Mouse (Mus musculus) cerebellum, adult 2 months (tissue): ENCODE measurements around the gene Nacc1. TPM values are rescaled to one million over a fixed set of nuclear protein-coding genes. Genes with fewer than 3 reads are reported as not detected.
"Not testable (repeated sequence)": the region's sequence is repeated elsewhere in the genome, so short reads cannot be mapped to it uniquely, and the experiment has no call there.

Experiments
- DNase-seq, 2 experiments: peaks; one replicate each; pipeline ENCODE4 v3.0.0; 2021
- H3K27ac ChIP-seq: fragments of 200-500 bp; 2 replicates; pipeline ENCODE4 v1.5.1; 2012; ENCODE audit warnings: low read length, control low read depth, inconsistent platforms; ENCODE audit not compliant: insufficient read depth
- H3K27me3 ChIP-seq: fragments of 200-500 bp; 2 replicates; pipeline ENCODE4 v1.6.1; 2012; ENCODE audit warnings: inconsistent platforms, mild to moderate bottlenecking, low read length, moderate library complexity; ENCODE audit not compliant: control insufficient read depth, insufficient read depth
- H3K4me1 ChIP-seq: fragments of 200-500 bp; 2 replicates; pipeline ENCODE4 v1.6.1; 2011; ENCODE audit warnings: low read length; ENCODE audit not compliant: control insufficient read depth, insufficient read depth
- H3K4me3 ChIP-seq: fragments of 200-500 bp; replicated peaks from 2 replicates; pipeline ENCODE3; 2011; ENCODE audit warnings: mild to moderate bottlenecking, low read depth, low read length, control low read depth; ENCODE audit not compliant: insufficient read depth
- CTCF ChIP-seq: fragments of 200-500 bp; IDR thresholded peaks from 2 replicates; pipeline ENCODE4 v1.5.1; 2011; ENCODE audit warnings: low read depth, mild to moderate bottlenecking, control low read depth, low read length, moderate library complexity, borderline replicate concordance; ENCODE audit not compliant: insufficient read depth
- POLR2A ChIP-seq: fragments of 200-500 bp; IDR thresholded peaks from 2 replicates; pipeline ENCODE4 v1.6.1; 2011; ENCODE audit warnings: low read length, control low read depth, borderline replicate concordance; ENCODE audit not compliant: insufficient read depth
- WGBS: fragments of 180-500 bp; shearing (Covaris S2); methylation state at CpG from one replicate; pipeline ENCODE4 v1.1.7; 2018; 5-methylcytosine and 5-hydroxymethylcytosine counted together
- polyA plus RNA-seq: library from polyadenylated mRNA; depleted of rRNA; stranded (reverse); fragments of >200 nt; gene quantifications from 2 replicates; pipeline ENCODE4 v1.2.3, GENCODE M21; 2012; rRNA removed

Gene Nacc1
- polyA plus RNA-seq, 1 experiment, result 91.0 TPM

DNA sequence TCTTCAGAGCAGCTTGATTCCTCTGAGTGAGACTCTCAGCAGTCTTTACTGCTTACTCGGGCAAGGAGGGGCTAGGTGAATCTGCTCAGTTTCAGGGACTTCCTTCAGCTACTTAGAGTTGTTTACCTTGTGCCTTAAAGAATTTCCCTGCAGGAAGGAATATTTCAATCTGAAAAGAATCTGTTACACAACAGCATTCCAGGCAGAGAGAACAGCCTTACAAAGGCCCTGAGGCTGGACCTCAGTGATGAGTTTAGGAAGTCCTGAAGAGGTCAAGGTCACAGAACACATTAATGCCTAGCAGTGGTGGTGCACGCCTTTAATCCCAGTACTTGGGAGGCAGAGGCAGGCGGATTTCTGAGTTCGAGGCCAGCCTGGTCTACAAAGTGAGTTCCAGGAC, 55.8 kb downstream of the Nacc1 start:
- TF ChIP-seq POLR2A (no peak), CTCF (no peak)
- DNase-seq, result no peak
- Histone ChIP-seq H3K4me3 (no peak overlapping the region), H3K27ac (no peak overlapping the region), H3K27me3 (no peaks in the 10 kb centered on the region), H3K4me1 (peaks cover 36% of the 10 kb centered on the region)
- 96% methylated on average over 4 of the region's 4 CpGs for WGBS

DNA sequence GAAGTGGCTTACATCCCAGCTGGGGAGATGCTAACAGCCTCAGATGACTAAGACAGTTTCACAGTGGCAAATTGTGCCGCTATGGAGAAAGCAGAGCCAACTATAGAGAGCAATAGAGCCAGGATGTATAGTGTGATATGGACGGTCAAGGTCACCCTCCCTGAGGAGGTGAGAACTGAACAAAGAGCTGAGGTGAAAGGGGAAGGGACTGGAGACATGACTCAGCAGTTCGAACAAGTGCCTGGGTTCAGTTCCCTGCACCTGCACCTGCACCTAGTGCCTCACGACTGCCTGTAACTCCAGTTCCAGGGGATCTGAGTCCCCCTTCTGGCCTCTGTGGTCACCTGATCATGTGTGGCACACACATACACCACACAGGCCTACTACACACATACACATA, 57.5 kb downstream of the Nacc1 start:
- no peak for TF ChIP-seq CTCF
- no peak for TF ChIP-seq POLR2A
- Histone ChIP-seq H3K27ac (no peak overlapping the region), H3K27me3 (no peaks in the 10 kb centered on the region), H3K4me1 (peaks cover 21% of the 10 kb centered on the region), H3K4me3 (no peak overlapping the region)
- WGBS, result 86% methylated on average over 4 of the region's 4 CpGs
- no peak for DNase-seq

DNA sequence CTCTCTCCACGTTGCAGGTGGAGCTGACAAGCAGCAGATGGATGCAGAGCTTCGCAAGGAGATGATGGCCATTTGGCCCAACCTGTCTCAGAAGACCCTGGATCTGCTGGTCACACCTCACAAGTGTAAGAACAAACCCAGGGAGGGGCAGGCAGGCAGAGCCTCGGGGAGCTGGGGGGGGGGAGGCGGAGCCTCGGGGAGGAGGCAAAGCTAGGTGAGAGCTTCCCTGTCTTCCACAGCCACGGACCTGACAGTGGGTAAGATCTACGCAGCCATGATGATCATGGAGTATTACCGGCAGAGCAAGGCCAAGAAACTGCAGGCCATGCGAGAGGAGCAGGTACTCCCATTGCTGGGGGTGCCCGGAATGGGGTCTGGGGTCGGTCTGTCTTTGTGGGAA, 58.1 kb downstream of the Nacc1 start:
- DNase-seq, result no peak
- TF ChIP-seq POLR2A (no peak), CTCF (no peak)
- H3K27ac ChIP-seq, result no peak overlapping the region
- WGBS, result 77% methylated on average over 11 of the region's 11 CpGs
- no peak overlapping the region for H3K4me3 ChIP-seq
- H3K4me1 ChIP-seq, result peaks cover 18% of the 10 kb centered on the region
- H3K27me3 ChIP-seq, result no peaks in the 10 kb centered on the region

DNA sequence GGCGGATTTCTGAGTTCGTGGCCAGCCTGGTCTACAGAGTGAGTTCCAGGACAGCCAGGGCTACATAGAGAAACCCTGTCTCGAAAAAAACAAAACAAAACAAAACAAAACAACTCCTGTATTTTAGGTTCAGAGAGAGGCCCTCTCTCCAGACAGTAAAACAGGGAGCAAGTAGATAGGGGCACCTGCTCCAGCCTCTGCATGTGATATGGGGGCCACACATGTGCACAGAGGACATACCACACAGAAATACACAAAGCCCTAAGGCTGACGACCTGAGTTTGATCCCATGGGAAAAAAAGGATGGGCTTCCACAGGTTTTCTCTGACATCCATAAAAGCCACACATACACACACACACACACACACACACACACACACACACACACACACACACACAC, 64.2 kb downstream of the Nacc1 start:
- DNase-seq, H3K27ac ChIP-seq, H3K4me1 ChIP-seq, H3K4me3 ChIP-seq, H3K27me3 ChIP-seq: not testable (repeated sequence)
- 78% methylated on average over 4 of the region's 4 CpGs for WGBS

DNA sequence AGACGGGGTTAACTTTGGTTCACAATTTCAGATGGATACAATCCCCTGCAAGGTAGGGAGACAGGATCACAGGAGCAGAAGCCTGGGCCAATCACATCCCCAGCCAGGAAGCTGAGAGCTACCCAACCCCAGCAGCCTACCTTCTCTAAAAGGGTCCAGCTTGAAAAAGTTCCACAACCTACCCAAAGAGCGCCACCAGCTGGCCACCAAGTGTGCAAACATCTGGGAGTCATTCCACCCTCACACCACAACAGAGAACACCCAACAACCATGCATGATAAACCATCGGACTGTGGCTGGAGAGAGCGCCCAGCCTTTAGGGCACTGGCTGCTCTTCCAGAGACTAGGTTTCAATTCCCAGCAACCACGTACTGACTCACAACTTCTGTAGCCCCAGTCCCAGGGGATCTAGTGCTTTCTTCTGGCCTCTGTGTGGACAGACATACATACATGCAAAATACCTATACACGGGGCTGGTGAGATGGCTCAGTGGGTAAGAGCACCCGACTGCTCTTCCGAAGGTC, 66.5 kb downstream of the Nacc1 start:
- no peak overlapping the region for H3K27ac ChIP-seq
- H3K4me1 ChIP-seq, result peaks cover 9% of the 10 kb centered on the region
- TF ChIP-seq POLR2A (no peak), CTCF (peak; percentile 20; the same call in 1 of the 2 replicates)
- H3K4me3 ChIP-seq, result no peak overlapping the region
- no peaks in the 10 kb centered on the region for H3K27me3 ChIP-seq
- WGBS, result 73% methylated on average over 8 of the region's 8 CpGs
- no peak for DNase-seq

Other genes starting within 250 kb of the Nacc1 start
- gene Ier2, start 25.0 kb downstream of the Nacc1 start, polyA plus RNA-seq, result 13.9 and 15.1 TPM in 2 replicates
- 144 and 148 TPM in 2 replicates for gene Trmt1, start 1.6 kb downstream of the Nacc1 start, polyA plus RNA-seq
- gene Lyl1, start 13.6 kb upstream of the Nacc1 start, polyA plus RNA-seq, result 1.7 TPM in 2 replicates
- 0.27 and 0.33 TPM in 2 replicates for gene G430095P16Rik, start 35.1 kb upstream of the Nacc1 start, polyA plus RNA-seq
- 98.5 and 105 TPM in 2 replicates for gene Nfix, start 112.5 kb upstream of the Nacc1 start, polyA plus RNA-seq
- gene Dand5, start 135.0 kb upstream of the Nacc1 start, polyA plus RNA-seq, result 16.1 and 16.2 TPM in 2 replicates
- 45.3 and 45.5 TPM in 2 replicates for gene Gadd45gip1, start 143.7 kb upstream of the Nacc1 start, polyA plus RNA-seq
- gene Rad23a, start 152.8 kb upstream of the Nacc1 start, polyA plus RNA-seq, result 117 and 120 TPM in 2 replicates
- 343 and 394 TPM in 2 replicates for gene Calr, start 159.1 kb upstream of the Nacc1 start, polyA plus RNA-seq
- gene Farsa, start 169.1 kb upstream of the Nacc1 start, polyA plus RNA-seq, result 69.9 and 72.0 TPM in 2 replicates
- gene Syce2, start 184.2 kb upstream of the Nacc1 start, polyA plus RNA-seq, result 6.0 and 7.5 TPM in 2 replicates
- 88.2 and 95.2 TPM in 2 replicates for gene Gcdh, start 206.1 kb upstream of the Nacc1 start, polyA plus RNA-seq
- gene Klf1, start 214.1 kb upstream of the Nacc1 start, polyA plus RNA-seq, result 0.31 and 0.41 TPM in 2 replicates
- gene Dnase2a, start 220.7 kb upstream of the Nacc1 start, polyA plus RNA-seq, result 9.1 and 10.5 TPM in 2 replicates
- 115 and 129 TPM in 2 replicates for gene Mast1, start 249.5 kb upstream of the Nacc1 start, polyA plus RNA-seq